Mouse (Mus musculus): Measurements from ENCODE around the gene Helz. TPM values are rescaled to one million over a fixed set of nuclear protein-coding genes. Genes with fewer than 3 reads are reported as not detected.
"Not testable (repeated sequence)": the region's sequence is repeated elsewhere in the genome, so short reads cannot be mapped to it uniquely, and the experiment has no call there.

The Helz gene
- polyA plus RNA-seq, 1 experiment = 23.3 TPM

DNA sequence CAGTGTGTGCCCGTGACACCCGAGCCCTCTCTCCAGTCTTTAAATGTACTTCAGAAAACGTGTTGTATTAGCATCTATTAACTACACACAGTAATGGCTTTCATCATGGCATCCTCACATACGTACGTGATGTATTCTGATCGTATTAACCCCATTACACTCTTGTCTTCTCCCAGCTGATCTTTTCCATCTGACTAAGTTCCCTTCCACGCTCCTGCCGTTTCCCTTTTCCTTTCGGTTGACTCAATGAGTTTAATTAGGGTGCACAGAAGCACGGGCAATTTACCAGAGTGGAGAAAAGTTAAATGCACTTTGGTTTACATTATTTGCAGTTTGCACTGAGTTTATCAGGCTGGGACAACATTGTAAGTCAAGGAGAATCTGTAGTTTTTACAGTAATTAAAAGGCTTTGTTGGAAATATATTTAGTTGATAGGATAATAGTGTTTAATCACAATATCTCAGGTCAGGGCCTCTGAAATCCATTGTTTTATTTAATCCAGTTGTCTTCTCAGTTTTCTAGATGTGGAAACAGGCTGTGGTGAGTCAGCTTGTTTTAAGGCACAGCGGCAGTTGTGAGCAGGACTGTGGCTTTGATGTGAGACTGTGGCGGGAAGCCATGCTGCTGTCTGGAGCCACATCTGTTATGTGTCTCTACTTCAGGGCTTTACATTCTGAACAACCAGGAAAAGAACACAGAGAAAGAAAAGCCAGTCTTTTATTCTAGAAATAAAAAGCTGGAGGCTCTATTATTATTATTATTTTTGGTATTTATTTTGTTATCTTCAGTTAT, 37.1 kb downstream of the Helz start:
- TF ChIP-seq POLR2A (IDR thresholded peaks at IDR 0.05; ENCODE audit: low read depth, low read length) = no peak
- TF ChIP-seq CTCF (IDR thresholded peaks at IDR 0.05; ENCODE audit: extremely low read depth, insufficient read depth, insufficient read length, insufficient replicate concordance) = no peak
- 70% methylated on average over 12 of the region's 12 CpGs for WGBS
- no peak for DNase-seq (ENCODE audit: low read depth in 1 of 2, low spot score in 2 of 2)
- no peaks in the 10 kb centered on the region for H3K27me3 ChIP-seq (ENCODE audit: control insufficient read depth, insufficient read depth, low read length)
- H3K4me1 ChIP-seq (ENCODE audit: control insufficient read depth, insufficient read depth, insufficient read length) = no peaks in the 10 kb centered on the region
- no peak overlapping the region for H3K27ac ChIP-seq (ENCODE audit: insufficient read depth, low read length)
- peaks cover 7% of the 10 kb centered on the region for H3K36me3 ChIP-seq (ENCODE audit: control insufficient read depth, insufficient read depth, low read length)
- H3K4me3 ChIP-seq (ENCODE audit: extremely low read depth, insufficient read depth, insufficient read length) = no peak overlapping the region

DNA sequence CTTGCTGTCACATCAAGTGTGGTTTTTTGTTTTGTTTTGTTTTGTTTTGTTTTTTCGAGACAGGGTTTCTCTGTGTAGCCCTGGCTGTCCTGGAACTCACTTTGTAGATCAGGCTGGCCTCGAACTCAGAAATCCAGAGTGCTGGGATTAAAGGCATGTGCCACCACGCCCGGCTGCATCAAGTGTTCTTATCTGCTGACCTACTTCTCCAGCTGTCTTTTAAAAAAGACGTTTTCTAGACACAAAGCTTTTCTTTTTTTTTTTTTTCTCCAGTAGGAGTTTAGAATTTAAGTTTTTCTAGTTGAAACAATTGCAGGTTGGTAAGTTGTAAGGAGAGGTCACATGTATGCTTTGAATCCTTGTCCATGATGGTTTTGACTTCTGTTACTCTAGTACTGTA, 38.4 kb downstream of the Helz start:
- WGBS = 73% methylated on average over 5 of the region's 5 CpGs
- not testable (repeated sequence) for H3K4me1 ChIP-seq (ENCODE audit: control insufficient read depth, insufficient read depth, insufficient read length); H3K36me3 ChIP-seq (ENCODE audit: control insufficient read depth, insufficient read depth, low read length); H3K27me3 ChIP-seq (ENCODE audit: control insufficient read depth, insufficient read depth, low read length); DNase-seq (ENCODE audit: low read depth in 1 of 2, low spot score in 2 of 2); H3K27ac ChIP-seq (ENCODE audit: insufficient read depth, low read length); H3K4me3 ChIP-seq (ENCODE audit: extremely low read depth, insufficient read depth, insufficient read length)

DNA sequence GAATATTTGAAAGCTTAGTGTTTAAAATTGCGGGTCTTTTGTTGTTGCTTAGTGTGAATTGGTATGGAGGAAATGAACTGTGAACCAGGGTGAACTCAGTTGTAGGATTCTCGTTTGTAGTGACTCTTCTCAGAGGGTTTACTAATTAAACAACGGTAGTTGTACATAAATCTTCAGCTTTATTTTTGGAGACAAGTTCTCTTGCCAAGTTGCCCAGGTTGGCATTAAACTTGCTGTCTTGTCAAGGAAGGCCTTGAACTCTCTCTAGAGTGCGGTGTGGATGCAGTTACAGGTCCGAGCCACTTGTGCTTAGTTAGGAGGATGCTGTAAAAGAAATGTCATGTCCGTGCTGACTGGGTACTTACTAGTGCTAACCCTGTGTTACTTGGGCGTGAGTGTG, 39.4 kb downstream of the Helz start:
- Histone ChIP-seq H3K4me1 (ENCODE audit: control insufficient read depth, insufficient read depth, insufficient read length) (no peaks in the 10 kb centered on the region), H3K4me3 (ENCODE audit: extremely low read depth, insufficient read depth, insufficient read length) (no peak overlapping the region), H3K36me3 (ENCODE audit: control insufficient read depth, insufficient read depth, low read length) (peaks cover 4% of the 10 kb centered on the region), H3K27me3 (ENCODE audit: control insufficient read depth, insufficient read depth, low read length) (no peaks in the 10 kb centered on the region), H3K27ac (ENCODE audit: insufficient read depth, low read length) (no peak overlapping the region)
- TF ChIP-seq CTCF (IDR thresholded peaks at IDR 0.05; ENCODE audit: extremely low read depth, insufficient read depth, insufficient read length, insufficient replicate concordance) = no peak
- TF ChIP-seq POLR2A (IDR thresholded peaks at IDR 0.05; ENCODE audit: low read depth, low read length) = no peak
- DNase-seq (ENCODE audit: low read depth in 1 of 2, low spot score in 2 of 2) = no peak
- WGBS = 89% methylated on average over 7 of the region's 7 CpGs

DNA sequence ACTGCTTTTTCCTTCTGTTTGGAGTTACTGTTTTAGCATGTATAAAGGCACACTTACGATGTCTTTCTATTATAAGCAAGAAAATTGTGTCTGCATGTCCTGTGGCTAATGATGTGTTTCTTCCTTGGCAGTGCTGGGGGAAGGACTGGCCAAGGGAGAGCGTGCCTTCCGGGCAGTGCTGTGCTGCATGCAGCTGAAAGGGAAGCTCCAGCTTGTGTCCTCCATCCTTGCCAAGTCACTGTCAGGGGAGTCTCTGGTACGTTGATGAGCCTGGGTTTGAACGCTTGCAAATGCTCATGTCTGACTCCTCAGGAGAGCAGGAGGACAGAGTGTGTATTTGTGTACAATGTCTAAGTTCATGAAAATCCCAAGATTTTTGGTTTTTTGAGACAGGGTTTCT, 44.8 kb downstream of the Helz start:
- TF ChIP-seq CTCF (IDR thresholded peaks at IDR 0.05; ENCODE audit: extremely low read depth, insufficient read depth, insufficient read length, insufficient replicate concordance) (no peak), POLR2A (IDR thresholded peaks at IDR 0.05; ENCODE audit: low read depth, low read length) (no peak)
- 97% methylated on average over 5 of the region's 5 CpGs for WGBS
- peaks cover 14% of the 10 kb centered on the region for H3K36me3 ChIP-seq (ENCODE audit: control insufficient read depth, insufficient read depth, low read length)
- no peaks in the 10 kb centered on the region for H3K4me1 ChIP-seq (ENCODE audit: control insufficient read depth, insufficient read depth, insufficient read length)
- H3K4me3 ChIP-seq (ENCODE audit: extremely low read depth, insufficient read depth, insufficient read length) = no peak overlapping the region
- H3K27me3 ChIP-seq (ENCODE audit: control insufficient read depth, insufficient read depth, low read length) = no peaks in the 10 kb centered on the region
- DNase-seq (ENCODE audit: low read depth in 1 of 2, low spot score in 2 of 2) = no peak
- no peak overlapping the region for H3K27ac ChIP-seq (ENCODE audit: insufficient read depth, low read length)

DNA sequence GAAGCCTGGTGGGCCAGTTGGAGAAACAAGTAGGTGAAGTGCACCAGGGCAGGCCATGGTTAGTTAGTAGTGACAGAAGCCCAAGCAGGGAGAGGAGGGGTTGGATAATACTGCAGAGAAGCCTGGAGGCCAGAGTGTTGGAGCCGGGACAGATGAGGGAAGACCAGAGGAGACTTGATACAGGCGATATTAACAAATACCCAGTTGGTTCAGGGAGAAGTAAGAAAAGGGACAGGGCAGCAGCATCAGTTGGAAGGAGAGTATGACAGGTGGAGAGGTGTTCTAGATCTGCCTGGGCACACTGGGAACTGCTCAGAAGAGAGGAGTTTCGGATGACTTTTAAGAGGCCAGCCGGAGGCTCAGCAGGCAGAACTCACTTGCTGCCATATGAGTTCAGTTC, 49.7 kb downstream of the Helz start:
- Histone ChIP-seq H3K4me3 (ENCODE audit: extremely low read depth, insufficient read depth, insufficient read length) (no peak overlapping the region), H3K27me3 (ENCODE audit: control insufficient read depth, insufficient read depth, low read length) (no peaks in the 10 kb centered on the region), H3K27ac (ENCODE audit: insufficient read depth, low read length) (no peak overlapping the region), H3K36me3 (ENCODE audit: control insufficient read depth, insufficient read depth, low read length) (peaks cover 28% of the 10 kb centered on the region), H3K4me1 (ENCODE audit: control insufficient read depth, insufficient read depth, insufficient read length) (no peaks in the 10 kb centered on the region)
- no peak for DNase-seq (ENCODE audit: low read depth in 1 of 2, low spot score in 2 of 2)
- TF ChIP-seq POLR2A (IDR thresholded peaks at IDR 0.05; ENCODE audit: low read depth, low read length) (no peak), CTCF (IDR thresholded peaks at IDR 0.05; ENCODE audit: extremely low read depth, insufficient read depth, insufficient read length, insufficient replicate concordance) (no peak)
- 88% methylated on average over 4 of the region's 4 CpGs for WGBS

DNA sequence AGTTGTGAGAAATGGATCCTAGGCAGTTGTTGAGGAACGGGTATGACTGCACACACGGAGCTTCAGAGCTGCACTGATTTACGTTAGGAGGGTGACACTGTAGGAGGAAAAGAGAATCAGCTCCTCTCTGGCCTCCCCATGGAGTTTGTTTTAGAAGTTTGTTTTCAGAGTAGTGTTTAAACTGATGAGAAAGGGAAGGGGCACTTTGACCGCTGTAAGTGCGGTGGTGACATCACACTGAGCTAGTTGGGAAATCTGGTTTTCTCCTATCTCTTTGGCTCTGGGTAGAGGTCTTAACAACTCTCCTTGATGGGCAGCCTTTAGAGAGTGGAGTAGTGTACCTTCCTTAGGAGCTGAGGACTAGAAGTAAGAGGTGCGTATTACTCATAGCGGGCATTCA, 58.0 kb downstream of the Helz start:
- Histone ChIP-seq H3K27ac (ENCODE audit: insufficient read depth, low read length) (no peak overlapping the region), H3K36me3 (ENCODE audit: control insufficient read depth, insufficient read depth, low read length) (peaks cover 22% of the 10 kb centered on the region), H3K27me3 (ENCODE audit: control insufficient read depth, insufficient read depth, low read length) (no peaks in the 10 kb centered on the region), H3K4me3 (ENCODE audit: extremely low read depth, insufficient read depth, insufficient read length) (no peak overlapping the region), H3K4me1 (ENCODE audit: control insufficient read depth, insufficient read depth, insufficient read length) (no peaks in the 10 kb centered on the region)
- TF ChIP-seq CTCF (IDR thresholded peaks at IDR 0.05; ENCODE audit: extremely low read depth, insufficient read depth, insufficient read length, insufficient replicate concordance) = no peak
- TF ChIP-seq POLR2A (IDR thresholded peaks at IDR 0.05; ENCODE audit: low read depth, low read length) = no peak
- DNase-seq (ENCODE audit: low read depth in 1 of 2, low spot score in 2 of 2) = no peak
- 94% methylated on average over 7 of the region's 7 CpGs for WGBS

DNA sequence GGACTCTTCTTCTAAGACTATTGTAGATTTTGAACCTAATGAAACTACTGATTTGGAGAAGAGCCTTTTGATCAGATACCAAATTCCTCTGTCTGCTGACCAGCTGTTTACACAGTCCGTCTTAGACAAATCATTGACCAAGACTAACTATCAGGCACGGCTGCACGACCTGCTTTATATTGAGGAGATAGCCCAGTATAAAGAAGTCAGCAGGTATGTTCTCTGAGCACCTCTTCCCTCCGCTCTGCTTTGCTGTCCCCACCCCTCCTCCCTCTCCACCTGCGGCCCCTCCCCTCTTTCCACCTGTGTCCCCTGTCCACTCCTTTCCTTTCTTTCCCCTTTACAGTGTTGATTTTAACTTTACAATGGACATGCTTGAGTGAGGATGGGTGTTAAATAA, 66.2 kb downstream of the Helz start:
- no peak overlapping the region for H3K27ac ChIP-seq (ENCODE audit: insufficient read depth, low read length)
- no peak overlapping the region for H3K4me3 ChIP-seq (ENCODE audit: extremely low read depth, insufficient read depth, insufficient read length)
- no peak for DNase-seq (ENCODE audit: low read depth in 1 of 2, low spot score in 2 of 2)
- no peaks in the 10 kb centered on the region for H3K27me3 ChIP-seq (ENCODE audit: control insufficient read depth, insufficient read depth, low read length)
- TF ChIP-seq CTCF (IDR thresholded peaks at IDR 0.05; ENCODE audit: extremely low read depth, insufficient read depth, insufficient read length, insufficient replicate concordance) (no peak), POLR2A (IDR thresholded peaks at IDR 0.05; ENCODE audit: low read depth, low read length) (no peak)
- peaks cover 14% of the 10 kb centered on the region for H3K36me3 ChIP-seq (ENCODE audit: control insufficient read depth, insufficient read depth, low read length)
- H3K4me1 ChIP-seq (ENCODE audit: control insufficient read depth, insufficient read depth, insufficient read length) = no peaks in the 10 kb centered on the region
- 93% methylated on average over 5 of the region's 5 CpGs for WGBS

Data from spleen, adult 2 months (tissue).